Mouse (Mus musculus) liver, adult (tissue): Measurements from ENCODE around the gene Adamts10.

ENCODE experiments used
- GATA4 ChIP-seq: IDR thresholded peaks from 2 replicates; pipeline ENCODE4 v1.6.1; 2014; ENCODE audit warnings: mild to moderate bottlenecking, low read length; ENCODE audit not compliant: insufficient replicate concordance

Gene Adamts10

DNA sequence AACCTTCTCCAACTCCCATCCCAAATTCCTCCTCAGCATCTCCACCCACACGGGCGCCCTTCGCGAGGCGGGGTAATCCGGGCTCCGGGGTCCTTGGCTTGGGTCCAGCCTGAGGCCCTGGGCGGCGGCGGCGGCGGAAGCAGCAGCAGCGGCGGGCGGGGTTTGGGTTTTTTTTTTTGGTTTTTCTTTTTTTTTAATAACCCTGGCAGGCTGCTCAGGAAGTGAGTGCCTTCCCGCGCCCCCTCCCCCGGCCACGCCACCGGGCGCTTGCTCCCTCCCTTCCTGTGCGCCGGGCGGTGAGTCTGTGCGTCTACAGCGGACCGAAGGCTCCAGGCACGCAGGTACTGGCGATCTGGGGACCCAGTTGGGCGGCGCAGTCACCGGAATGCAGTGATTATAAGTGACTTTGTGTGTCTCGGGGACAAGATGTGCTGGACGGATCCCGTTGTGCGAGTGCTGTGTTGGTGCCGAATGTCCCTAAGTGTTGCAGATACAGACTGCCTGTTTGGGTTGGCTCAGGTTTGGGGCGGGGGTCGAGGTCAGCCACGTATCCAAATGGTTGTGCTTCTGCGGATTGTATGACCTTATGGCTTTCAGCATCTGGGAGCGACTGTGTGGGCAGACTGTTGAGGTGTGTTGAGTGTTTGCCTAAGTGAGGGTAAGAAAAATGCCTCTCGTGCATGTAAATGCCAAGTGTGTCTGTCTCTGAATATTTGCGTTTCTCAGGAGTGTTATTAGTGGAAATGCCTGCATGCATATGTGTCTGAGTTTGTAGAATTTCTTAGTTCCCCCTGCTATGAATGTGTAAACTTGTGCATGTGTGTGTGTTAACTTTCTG lies at the start of gene Adamts10:
Adamts10 (plus strand) TSS at position 287 of the 838 bp plus-strand sequence.
- TF ChIP-seq GATA4: no peak

- TF ChIP-seq GATA4: no peak
Measured at GRCm38 (mm10) chr17:33484020-33484419, 40.0 kb upstream of the Adamts10 start.

- no peak for TF ChIP-seq GATA4
Measured at GRCm38 (mm10) chr17:33487211-33487610, 36.8 kb upstream of the Adamts10 start.

GRCm38 (mm10) chr17:33487652-33488051 lies 36.4 kb upstream of the Adamts10 start:
- TF ChIP-seq GATA4: no peak

- TF ChIP-seq GATA4: no peak
Measured at GRCm38 (mm10) chr17:33491371-33491770, 32.6 kb upstream of the Adamts10 start.

GRCm38 (mm10) chr17:33493065-33493464 lies 30.9 kb upstream of the Adamts10 start:
- no peak for TF ChIP-seq GATA4

- TF ChIP-seq GATA4: no peak
Measured at GRCm38 (mm10) chr17:33494586-33494985, 29.4 kb upstream of the Adamts10 start.

GRCm38 (mm10) chr17:33498918-33499317 lies 25.1 kb upstream of the Adamts10 start:
- no peak for TF ChIP-seq GATA4

- no peak for TF ChIP-seq GATA4
Measured at GRCm38 (mm10) chr17:33508386-33508785, 15.6 kb upstream of the Adamts10 start.

GRCm38 (mm10) chr17:33510172-33510571 lies 13.8 kb upstream of the Adamts10 start:
- TF ChIP-seq GATA4: no peak

DNA sequence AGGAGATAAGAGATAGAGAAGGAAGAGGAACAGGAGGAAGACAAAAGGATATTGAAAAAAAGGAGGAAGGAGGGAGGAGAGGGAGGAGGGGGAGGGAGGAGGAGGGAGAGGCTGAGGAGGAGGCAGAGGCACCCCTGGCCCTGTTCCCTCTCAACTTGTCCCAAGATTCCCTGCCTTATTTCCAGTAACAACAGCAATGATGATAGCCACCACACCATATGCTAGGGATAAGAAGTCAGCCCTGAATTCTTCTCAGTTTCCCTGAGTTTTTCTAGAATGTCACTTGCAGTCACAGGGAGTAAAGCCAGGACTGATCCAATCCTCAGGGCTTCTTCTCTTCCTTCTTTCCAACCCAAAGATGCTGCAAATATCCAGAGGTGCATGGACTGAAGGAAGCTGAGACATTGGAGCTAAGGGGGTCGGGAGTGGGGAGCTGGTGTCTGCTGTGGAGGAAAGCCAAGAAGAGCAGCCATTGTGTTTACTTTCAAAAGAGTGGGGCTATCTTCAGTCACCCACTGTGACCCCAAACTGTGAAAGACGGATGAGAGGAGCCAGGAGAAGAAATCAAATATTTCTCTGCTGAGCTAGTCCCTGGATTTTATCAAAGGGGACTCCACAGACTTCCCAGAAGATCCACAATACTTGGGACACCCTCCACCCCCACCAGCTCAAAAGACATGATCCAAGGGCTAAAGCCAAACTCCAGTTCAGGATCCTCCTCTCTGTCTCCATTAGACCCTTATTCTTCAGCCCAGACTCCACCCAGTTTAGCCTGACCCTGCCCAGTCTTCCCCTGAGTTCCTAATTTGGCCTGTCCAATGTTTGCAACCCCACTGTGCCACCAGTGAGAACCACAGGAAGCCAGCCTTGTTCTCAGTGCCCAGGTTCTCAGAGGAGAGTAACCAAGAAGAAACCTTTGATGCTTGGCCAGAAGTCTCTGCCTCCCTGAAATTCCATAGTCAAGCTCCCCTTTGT lies 11.3 kb upstream of the Adamts10 start:
- TF ChIP-seq GATA4: no peak

DNA sequence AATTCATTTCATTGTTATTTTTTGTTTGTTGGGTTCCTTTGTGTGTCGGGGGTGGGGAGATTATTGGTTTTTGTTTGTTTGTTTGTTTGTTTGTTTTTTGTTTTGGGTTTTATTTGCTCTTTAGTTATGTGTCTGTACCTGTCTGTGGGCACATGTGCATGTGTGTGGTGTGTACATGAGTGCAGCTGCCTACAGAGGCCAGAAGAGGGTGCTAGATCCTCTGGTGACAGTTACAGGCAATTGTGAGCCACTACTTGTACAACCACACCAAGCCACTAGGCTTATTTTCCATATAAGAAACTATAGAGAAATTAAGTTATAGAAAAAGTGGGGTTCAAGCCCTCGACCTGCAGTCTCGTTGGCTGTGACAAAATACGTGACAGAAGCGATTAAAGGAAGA lies 10.1 kb upstream of the Adamts10 start:
- no peak for TF ChIP-seq GATA4

GRCm38 (mm10) chr17:33520366-33520765 lies 3.6 kb upstream of the Adamts10 start:
- TF ChIP-seq GATA4: no peak

- no peak for TF ChIP-seq GATA4
Measured at GRCm38 (mm10) chr17:33523431-33523917, 530 bp upstream of the Adamts10 start.

GRCm38 (mm10) chr17:33524806-33525373 lies 886 bp downstream of the Adamts10 start:
- TF ChIP-seq GATA4: no peak
